Mouse (Mus musculus): ENCODE measurements around the gene Mgst3. TPM values are rescaled to one million over a fixed set of nuclear protein-coding genes. Genes with fewer than 3 reads are reported as not detected.

The Mgst3 gene
- 8.8 and 10.3 TPM in 2 replicates for polyA plus RNA-seq (2012)

DNA sequence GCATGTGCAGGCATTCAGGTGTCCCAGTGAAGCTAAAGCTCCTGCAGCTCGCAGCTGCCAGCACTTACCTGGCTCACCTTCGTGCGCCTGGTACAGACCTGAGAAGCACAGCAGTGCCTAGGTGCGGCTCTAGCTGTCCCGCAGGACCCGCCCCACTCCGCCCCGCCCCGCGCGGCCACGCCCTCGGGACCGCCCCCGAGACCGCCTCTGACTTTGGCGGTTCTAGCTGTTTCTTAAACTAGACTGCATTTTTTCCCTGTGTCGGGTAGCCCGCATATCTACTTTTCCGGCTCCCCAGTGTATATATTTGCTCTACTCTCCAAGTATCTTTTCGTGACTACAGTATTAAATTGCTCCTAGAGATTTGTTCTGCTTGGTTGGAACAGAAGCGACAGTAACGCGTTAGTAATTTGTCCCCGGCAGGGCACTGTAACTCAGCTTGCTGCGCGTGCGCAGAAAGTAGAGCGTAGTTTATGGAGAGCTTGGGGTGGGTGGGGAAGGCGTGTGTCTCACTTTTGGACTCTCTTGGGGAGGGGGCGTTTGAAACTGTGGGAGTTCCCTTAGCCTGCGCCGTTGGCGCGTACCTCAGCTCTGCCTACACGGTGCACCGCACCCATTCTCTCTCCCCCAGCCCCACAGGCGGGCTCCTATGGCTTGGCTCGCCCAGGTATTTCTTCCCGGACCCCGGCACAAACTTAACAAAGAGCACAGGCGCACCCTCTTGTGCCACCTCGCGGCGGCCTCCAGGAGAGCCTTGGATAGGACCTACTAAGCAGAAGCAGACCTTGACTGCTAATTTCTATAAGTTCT, at the start of gene Mgst3:
Mgst3 (minus strand) TSS at position 159 of the 810 bp plus-strand sequence.

GRCm38 (mm10) chr1:167349815-167350596, 43.6 kb downstream of the Mgst3 start, which contains the start of gene Aldh9a1:
Gene Aldh9a1, plus strand, starts transcription at chr1:167349991.

Other genes starting within 250 kb of the Mgst3 start
- gene Uck2, start 108.5 kb downstream of the Mgst3 start, polyA plus RNA-seq (2012) = 310 and 348 TPM in 2 replicates
- 16.0 and 18.9 TPM in 2 replicates for gene Tmco1, start 85.5 kb downstream of the Mgst3 start, polyA plus RNA-seq (2012)
- gene Aldh9a1, start 43.9 kb downstream of the Mgst3 start, polyA plus RNA-seq (2012) = 72.6 and 78.3 TPM in 2 replicates
- 0.08 TPM in 1 of 2 replicates, not detected in the other for gene Lrrc52, start 72.9 kb upstream of the Mgst3 start, polyA plus RNA-seq (2012)
- gene Rxrg, start 204.5 kb upstream of the Mgst3 start, polyA plus RNA-seq (2012) = 0.16 and 0.27 TPM in 2 replicates

All from megakaryocyte-erythroid progenitor cell, adult 5 weeks (primary cell).